Mouse (Mus musculus): ENCODE measurements around the gene Dnmt1. TPM values are rescaled to one million over a fixed set of nuclear protein-coding genes. Genes with fewer than 3 reads are reported as not detected.
A peak's percentile ranks its signal among the peaks of the same experiment; 100 is the strongest.

Dnmt1 gene
- total and polyA plus RNA-seq, 2 experiments: 5.3 to 5.5 TPM

DNA sequence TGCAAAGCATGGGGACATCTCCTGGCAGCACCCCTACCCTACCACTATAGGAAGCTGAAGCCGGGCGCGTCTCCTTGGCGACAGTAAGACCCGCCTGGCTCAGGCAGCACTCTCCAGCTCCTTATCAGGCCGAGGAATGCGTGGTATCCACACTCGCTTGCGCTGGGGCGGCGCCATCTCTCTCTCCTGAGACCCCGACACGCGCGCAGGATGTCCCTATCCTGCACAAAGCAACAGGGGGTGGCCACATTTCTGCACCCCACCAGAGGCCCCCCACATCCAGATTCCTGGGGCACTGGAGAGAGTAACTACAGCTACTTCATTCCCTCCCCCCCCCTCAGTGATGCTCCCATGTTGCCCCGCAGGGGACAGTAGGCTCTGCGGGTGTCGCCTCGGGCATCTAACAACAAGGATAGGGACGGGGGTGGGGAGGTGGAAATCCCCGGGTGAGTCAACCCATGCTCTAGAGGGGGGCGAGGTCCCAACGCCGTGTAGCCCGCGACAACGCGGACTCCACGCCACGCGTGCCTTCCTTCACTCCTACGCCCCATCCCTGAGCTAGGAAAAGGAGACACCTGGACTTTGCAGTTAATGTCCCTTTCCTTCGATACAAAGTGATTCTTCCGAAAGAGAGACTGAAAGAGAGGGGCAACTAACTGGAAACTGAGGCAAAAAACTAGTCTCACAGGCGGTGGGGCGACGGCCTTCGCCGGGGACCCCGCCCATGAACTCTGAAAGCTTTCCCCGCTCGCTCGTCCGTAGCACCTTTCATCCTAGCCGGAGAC, 15.9 kb upstream of the Dnmt1 start:
- TF ChIP-seq POLR2A (IDR thresholded peaks at IDR 0.05; ENCODE audit: extremely low read depth, insufficient read depth, low read length): no peak
- no peak for TF ChIP-seq CTCF (IDR thresholded peaks at IDR 0.05; ENCODE audit: low read depth, low read length)
- no peaks in the 10 kb centered on the region for H3K36me3 ChIP-seq (ENCODE audit: control insufficient read depth, insufficient read depth, low read length)
- no peaks in the 10 kb centered on the region for H3K27me3 ChIP-seq (ENCODE audit: control insufficient read depth, insufficient read depth, low read length)
- WGBS: 23% methylated on average over 44 of the region's 45 CpGs
- H3K4me3 ChIP-seq (ENCODE audit: insufficient read depth, low read depth, low read length): peak overlapping the region; percentile 88
- DNase-seq (ENCODE audit: extremely low read depth, low read depth, low spot score): no peak
- peak overlapping the region; percentile 92 for H3K9ac ChIP-seq (ENCODE audit: low read depth, low read length)
- H3K4me1 ChIP-seq (ENCODE audit: control insufficient read depth, insufficient read depth, low read length): peaks cover 5% of the 10 kb centered on the region
- H3K27ac ChIP-seq (replicated peaks; ENCODE audit: insufficient read depth, low read depth, low read length): peak overlapping the region; percentile 58
- peaks cover 4% of the 10 kb centered on the region; the same call in 1 of the 2 replicates for H3K79me2 ChIP-seq (ENCODE audit: control insufficient read depth, insufficient read depth, low read length)

DNA sequence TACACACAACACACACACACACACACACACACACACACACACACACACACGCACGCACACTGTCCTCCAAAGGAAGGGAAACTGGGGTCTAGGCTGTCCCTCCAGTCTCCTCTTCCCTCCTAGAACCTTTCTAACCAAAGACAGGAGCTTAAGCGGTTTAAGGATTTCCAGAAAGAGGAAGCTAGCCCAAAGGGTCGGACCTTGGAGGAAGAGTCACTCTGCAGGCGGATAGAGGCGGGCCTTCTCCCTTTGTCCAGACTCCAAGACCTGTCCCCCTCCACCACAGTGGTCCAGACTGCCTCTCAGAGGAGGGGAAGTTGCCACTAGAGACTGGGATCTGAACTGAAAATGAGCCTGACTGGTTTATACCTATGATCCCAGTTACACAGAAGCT, 14.0 kb upstream of the Dnmt1 start:
- WGBS: 76% methylated on average over 6 of the region's 6 CpGs
- DNase-seq (ENCODE audit: extremely low read depth, low read depth, low spot score): no peak
- no peak for TF ChIP-seq POLR2A (IDR thresholded peaks at IDR 0.05; ENCODE audit: extremely low read depth, insufficient read depth, low read length)
- no peak for TF ChIP-seq CTCF (IDR thresholded peaks at IDR 0.05; ENCODE audit: low read depth, low read length)
- Histone ChIP-seq H3K36me3 (ENCODE audit: control insufficient read depth, insufficient read depth, low read length) (no peaks in the 10 kb centered on the region), H3K27me3 (ENCODE audit: control insufficient read depth, insufficient read depth, low read length) (no peaks in the 10 kb centered on the region), H3K4me1 (ENCODE audit: control insufficient read depth, insufficient read depth, low read length) (peaks cover 5% of the 10 kb centered on the region), H3K27ac (replicated peaks; ENCODE audit: insufficient read depth, low read depth, low read length) (no peak overlapping the region), H3K9ac (ENCODE audit: low read depth, low read length) (no peak overlapping the region), H3K79me2 (ENCODE audit: control insufficient read depth, insufficient read depth, low read length) (peaks cover 4% of the 10 kb centered on the region; the same call in 1 of the 2 replicates), H3K4me3 (ENCODE audit: insufficient read depth, low read depth, low read length) (no peak overlapping the region)

DNA sequence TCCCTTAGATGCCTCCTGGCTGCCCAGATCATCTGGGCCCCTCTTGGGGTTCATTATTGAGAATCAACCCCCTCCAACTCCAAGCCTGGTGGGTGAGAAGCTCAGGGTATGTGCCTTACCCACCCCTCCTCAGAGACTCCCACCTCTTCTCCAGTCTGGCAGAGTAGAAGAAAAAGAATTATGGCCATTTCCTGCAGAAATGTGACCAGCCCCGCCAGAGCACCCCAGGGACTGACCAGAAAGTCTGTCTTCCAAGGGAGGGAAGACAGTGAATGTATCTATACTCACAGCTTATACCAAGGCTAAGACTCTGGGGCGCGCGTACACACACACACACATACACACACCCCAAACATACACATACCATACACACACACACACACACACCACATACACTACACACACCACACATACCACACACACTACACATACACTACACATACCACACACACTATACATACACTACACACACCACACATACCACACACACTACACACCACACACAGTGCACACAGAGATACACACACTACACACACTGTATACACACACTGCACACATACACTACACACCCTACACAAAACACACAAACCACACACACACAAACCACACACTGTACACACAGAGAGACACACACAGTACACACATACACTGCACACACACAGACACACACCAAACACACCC, 13.5 kb upstream of the Dnmt1 start:
- peaks cover 5% of the 10 kb centered on the region for H3K4me1 ChIP-seq (ENCODE audit: control insufficient read depth, insufficient read depth, low read length)
- no peak overlapping the region for H3K4me3 ChIP-seq (ENCODE audit: insufficient read depth, low read depth, low read length)

DNA sequence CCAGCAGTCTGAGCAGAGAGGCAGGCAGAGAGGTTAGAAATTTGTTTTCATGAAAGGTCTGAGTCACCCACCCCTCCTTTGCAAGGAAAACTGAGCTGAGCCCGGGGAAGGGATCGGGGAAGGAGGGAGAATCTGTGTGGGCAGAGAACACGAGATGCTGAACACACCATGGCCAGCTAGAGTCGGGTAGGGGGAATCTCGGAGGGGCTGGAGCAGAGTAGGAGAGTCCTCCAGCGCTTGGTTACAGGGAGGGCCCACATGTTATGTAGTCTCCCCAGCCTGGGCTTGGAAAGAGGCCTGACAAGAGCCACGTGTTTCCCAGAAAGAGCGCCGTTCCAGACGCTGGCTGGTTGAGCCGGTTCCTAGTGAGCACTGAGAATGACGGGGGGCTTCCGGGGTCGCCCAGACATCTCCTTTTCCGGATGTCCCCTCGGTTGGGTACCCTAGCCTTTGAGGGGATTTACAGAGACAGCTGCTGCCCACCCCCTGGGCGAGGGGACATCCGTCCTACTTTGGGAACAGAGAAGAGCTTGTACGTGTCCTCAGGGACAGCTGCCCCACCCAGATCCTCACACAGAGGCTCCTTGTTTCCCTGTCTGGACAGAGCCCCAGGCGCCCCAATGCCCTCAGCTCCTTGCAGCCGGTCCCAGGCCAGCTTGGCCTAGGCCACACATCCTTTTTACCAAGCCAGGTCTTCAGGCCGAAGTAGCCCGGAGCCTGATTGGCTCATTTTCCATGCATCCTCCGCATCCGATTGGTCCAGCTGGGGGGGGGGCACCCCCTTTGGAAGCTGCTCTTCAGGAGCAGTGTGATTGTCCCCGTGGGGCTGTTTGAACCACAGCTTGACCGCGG, 12.7 kb upstream of the Dnmt1 start:
- Histone ChIP-seq H3K27me3 (ENCODE audit: control insufficient read depth, insufficient read depth, low read length) (no peaks in the 10 kb centered on the region), H3K27ac (replicated peaks; ENCODE audit: insufficient read depth, low read depth, low read length) (peak overlapping the region; percentile 7; the same call in 1 of the 2 replicates), H3K9ac (ENCODE audit: low read depth, low read length) (no peak overlapping the region), H3K36me3 (ENCODE audit: control insufficient read depth, insufficient read depth, low read length) (no peaks in the 10 kb centered on the region), H3K4me3 (ENCODE audit: insufficient read depth, low read depth, low read length) (no peak overlapping the region), H3K79me2 (ENCODE audit: control insufficient read depth, insufficient read depth, low read length) (peaks cover 4% of the 10 kb centered on the region; the same call in 1 of the 2 replicates), H3K4me1 (ENCODE audit: control insufficient read depth, insufficient read depth, low read length) (peaks cover 2% of the 10 kb centered on the region)
- TF ChIP-seq POLR2A (IDR thresholded peaks at IDR 0.05; ENCODE audit: extremely low read depth, insufficient read depth, low read length) (no peak), CTCF (IDR thresholded peaks at IDR 0.05; ENCODE audit: low read depth, low read length) (no peak)
- DNase-seq (ENCODE audit: extremely low read depth, low read depth, low spot score): no peak
- 79% methylated on average over 28 of the region's 28 CpGs for WGBS

More for the DNA sequence above, 13.5 kb upstream of the Dnmt1 start:
- no peak for DNase-seq (ENCODE audit: extremely low read depth, low read depth, low spot score)
- WGBS: 89% methylated on average over 4 of the region's 4 CpGs
- H3K36me3 ChIP-seq (ENCODE audit: control insufficient read depth, insufficient read depth, low read length): no peaks in the 10 kb centered on the region
- H3K27ac ChIP-seq (replicated peaks; ENCODE audit: insufficient read depth, low read depth, low read length): no peak overlapping the region
- no peaks in the 10 kb centered on the region for H3K27me3 ChIP-seq (ENCODE audit: control insufficient read depth, insufficient read depth, low read length)
- TF ChIP-seq POLR2A (IDR thresholded peaks at IDR 0.05; ENCODE audit: extremely low read depth, insufficient read depth, low read length) (no peak), CTCF (IDR thresholded peaks at IDR 0.05; ENCODE audit: low read depth, low read length) (no peak)
- H3K79me2 ChIP-seq (ENCODE audit: control insufficient read depth, insufficient read depth, low read length): peaks cover 4% of the 10 kb centered on the region; the same call in 1 of the 2 replicates
- H3K9ac ChIP-seq (ENCODE audit: low read depth, low read length): peak overlapping the region; percentile 30; the same call in 1 of the 2 replicates

DNA sequence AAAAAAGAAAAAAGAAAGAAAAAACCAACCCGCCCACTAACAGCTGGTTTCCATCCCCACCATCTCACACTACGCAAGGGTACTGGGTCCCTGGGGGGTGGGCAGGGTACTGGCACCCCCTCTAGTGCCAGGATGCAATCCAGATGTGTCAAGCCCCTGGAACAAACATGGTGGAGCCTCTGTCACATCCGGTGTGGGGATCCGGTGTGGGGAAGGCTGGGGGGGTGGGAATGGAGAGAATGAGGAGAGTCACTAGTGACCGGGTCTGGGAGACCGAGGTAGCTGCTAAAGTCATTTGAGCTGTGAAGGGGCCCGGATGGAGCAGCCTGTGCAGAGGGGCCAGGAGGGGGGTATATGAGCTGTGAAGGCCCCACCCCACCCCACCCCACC, 12.1 kb upstream of the Dnmt1 start:
- Histone ChIP-seq H3K27ac (replicated peaks; ENCODE audit: insufficient read depth, low read depth, low read length) (no peak overlapping the region), H3K27me3 (ENCODE audit: control insufficient read depth, insufficient read depth, low read length) (no peaks in the 10 kb centered on the region), H3K4me1 (ENCODE audit: control insufficient read depth, insufficient read depth, low read length) (no peaks in the 10 kb centered on the region; the same call in 1 of the 2 replicates), H3K79me2 (ENCODE audit: control insufficient read depth, insufficient read depth, low read length) (peaks cover 4% of the 10 kb centered on the region; the same call in 1 of the 2 replicates), H3K4me3 (ENCODE audit: insufficient read depth, low read depth, low read length) (no peak overlapping the region), H3K9ac (ENCODE audit: low read depth, low read length) (no peak overlapping the region), H3K36me3 (ENCODE audit: control insufficient read depth, insufficient read depth, low read length) (no peaks in the 10 kb centered on the region)
- TF ChIP-seq POLR2A (IDR thresholded peaks at IDR 0.05; ENCODE audit: extremely low read depth, insufficient read depth, low read length) (no peak), CTCF (IDR thresholded peaks at IDR 0.05; ENCODE audit: low read depth, low read length) (no peak)
- DNase-seq (ENCODE audit: extremely low read depth, low read depth, low spot score): no peak
- 84% methylated on average over 7 of the region's 7 CpGs for WGBS

All from liver, adult 2 months (tissue).